Mouse (Mus musculus): ENCODE measurements around the gene Clk4.

DNA sequence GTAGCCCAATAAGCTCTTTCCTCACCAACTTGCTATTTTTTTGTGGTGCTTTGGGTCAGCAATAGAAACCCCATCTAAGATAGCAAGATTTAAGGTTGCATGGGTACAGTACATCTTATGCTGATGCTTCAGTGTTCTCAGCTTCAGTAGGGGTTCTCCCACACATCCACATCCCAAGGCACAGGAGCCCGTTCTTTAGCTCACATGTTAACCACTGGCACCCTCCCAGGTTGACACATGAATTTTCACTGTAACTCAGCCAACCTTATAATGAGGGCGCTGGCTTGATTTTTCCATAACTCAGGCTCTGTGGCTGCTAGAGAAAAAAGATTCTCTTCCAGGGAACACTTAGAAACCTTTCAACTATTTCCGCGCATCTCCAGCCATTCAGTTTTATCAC is 34.4 kb upstream of the Clk4 start:
- TF ChIP-seq CTCF (IDR thresholded peaks at IDR 0.05; ENCODE audit: low read depth, low read length) (no peak), POLR2A (IDR thresholded peaks at IDR 0.05; ENCODE audit: extremely low read depth, insufficient read depth, low read length) (no peak)

Measured in liver, adult 2 months (tissue).